Mouse (Mus musculus) forebrain, embryonic 15.5 days (tissue): ENCODE results near the gene Ptch1. TPM values are rescaled to one million over a fixed set of nuclear protein-coding genes. Genes with fewer than 3 reads are reported as not detected.

Experiments used
- ATAC-seq: fragments of 200-750 bp; cut with Nextera tagmentation; replicated peaks from 2 replicates; pipeline ENCODE4 v1.8.0; 2017; ENCODE audit warnings: mild to moderate bottlenecking, moderate TSS enrichment, moderate library complexity
- H3K27ac ChIP-seq: fragments of 300-500 bp; sonication (generic); replicated peaks from 2 replicates; pipeline ENCODE4 v1.5.1; 2015; ENCODE audit warnings: mild to moderate bottlenecking, inconsistent platforms
- H3K27me3 ChIP-seq: fragments of 300-500 bp; sonication (generic); 2 replicates; pipeline ENCODE4 v1.6.1; 2015; ENCODE audit warnings: inconsistent platforms
- H3K36me3 ChIP-seq: fragments of 300-500 bp; sonication (generic); 2 replicates; pipeline ENCODE4 v1.6.1; 2015; ENCODE audit warnings: mild to moderate bottlenecking, inconsistent platforms
- H3K4me1 ChIP-seq: fragments of 300-500 bp; sonication (generic); 2 replicates; pipeline ENCODE4 v1.6.1; 2015; ENCODE audit warnings: inconsistent platforms
- H3K4me2 ChIP-seq: fragments of 300-500 bp; sonication (generic); replicated peaks from 2 replicates; pipeline ENCODE4 v1.6.1; 2015; ENCODE audit warnings: mild to moderate bottlenecking, inconsistent platforms
- H3K4me3 ChIP-seq: fragments of 300-500 bp; sonication (generic); 2 replicates; pipeline ENCODE4 v1.5.1; 2015; ENCODE audit warnings: mild to moderate bottlenecking, inconsistent platforms
- H3K9ac ChIP-seq: fragments of 300-500 bp; sonication (generic); replicated peaks from 2 replicates; pipeline ENCODE4 v1.6.1; 2015; ENCODE audit warnings: mild to moderate bottlenecking, inconsistent platforms
- H3K9me3 ChIP-seq: fragments of 300-500 bp; sonication (generic); 2 replicates; pipeline ENCODE4 v1.6.1; 2016; ENCODE audit warnings: inconsistent platforms
- WGBS: fragments of 180-500 bp; shearing (Covaris S2); methylation state at CpG from one replicate; pipeline ENCODE4 v1.1.7; 2015; ENCODE audit warnings: mixed read lengths; 5-methylcytosine and 5-hydroxymethylcytosine counted together
- polyA plus RNA-seq: library from polyadenylated mRNA; unstranded; fragments of >200 nt; fragmentation: Nextera tagmentation; extraction: Ambion mirVana; gene quantifications from 2 replicates; pipeline ENCODE4 v1.2.1, GENCODE M21; 2015

Gene Ptch1
- polyA plus RNA-seq, 1 experiment from 2014 or later, result 10.2 TPM

GRCm38 (mm10) chr13:63528164-63528675, 45.2 kb downstream of the Ptch1 start:
- 12% methylated on average over 5 of the region's 5 CpGs for WGBS
- H3K4me2 ChIP-seq, result no peak overlapping the region
- 0 out of 2 replicates have a peak, but pooled peaks have one; percentile 6 for ATAC-seq
- H3K4me3 ChIP-seq, result no peak overlapping the region
- H3K9me3 ChIP-seq, result no peaks in the 10 kb centered on the region
- H3K36me3 ChIP-seq, result peaks cover 40% of the 10 kb centered on the region
- H3K4me1 ChIP-seq, result peaks cover 50% of the 10 kb centered on the region
- no peak overlapping the region for H3K9ac ChIP-seq
- H3K27ac ChIP-seq, result 0 out of 2 replicates have a peak overlapping the region, but pooled peaks have one; percentile 1
- H3K27me3 ChIP-seq, result peaks cover 4% of the 10 kb centered on the region; the same call in 1 of the 2 replicates

- Histone ChIP-seq H3K4me3 (no peak overlapping the region), H3K36me3 (peaks cover 24% of the 10 kb centered on the region), H3K9me3 (no peaks in the 10 kb centered on the region), H3K27ac (no peak overlapping the region), H3K4me2 (no peak overlapping the region), H3K27me3 (0 out of 2 replicates have a peak, but pooled peaks cover 7% of the 10 kb centered on the region), H3K9ac (no peak overlapping the region), H3K4me1 (peaks cover 46% of the 10 kb centered on the region)
- WGBS, result 39% methylated on average over 11 of the region's 11 CpGs
- ATAC-seq, result peak; percentile 11; the same call in 1 of the 2 replicates
Measured at GRCm38 (mm10) chr13:63525571-63526197, 47.7 kb downstream of the Ptch1 start.

- Histone ChIP-seq H3K27ac (0 out of 2 replicates have a peak overlapping the region, but pooled peaks have one; percentile 10), H3K27me3 (0 out of 2 replicates have a peak, but pooled peaks cover 7% of the 10 kb centered on the region), H3K4me1 (peaks cover 39% of the 10 kb centered on the region), H3K9ac (no peak overlapping the region), H3K4me2 (no peak overlapping the region), H3K9me3 (no peaks in the 10 kb centered on the region), H3K4me3 (no peak overlapping the region), H3K36me3 (peaks cover 24% of the 10 kb centered on the region)
- WGBS, result 32% methylated on average over 25 of the region's 25 CpGs
- peak; percentile 77 for ATAC-seq
Measured at GRCm38 (mm10) chr13:63524608-63525570, 48.5 kb downstream of the Ptch1 start.

GRCm38 (mm10) chr13:63524061-63524460, 49.3 kb downstream of the Ptch1 start:
- peaks cover 32% of the 10 kb centered on the region for H3K36me3 ChIP-seq
- no peaks in the 10 kb centered on the region for H3K9me3 ChIP-seq
- H3K27ac ChIP-seq, result no peak overlapping the region
- H3K4me1 ChIP-seq, result peaks cover 39% of the 10 kb centered on the region
- 0 out of 2 replicates have a peak, but pooled peaks cover 7% of the 10 kb centered on the region for H3K27me3 ChIP-seq
- no peak overlapping the region for H3K9ac ChIP-seq
- no peak overlapping the region for H3K4me3 ChIP-seq
- WGBS, result 57% methylated on average over 2 of the region's 2 CpGs
- no peak overlapping the region for H3K4me2 ChIP-seq
- ATAC-seq, result no peak

GRCm38 (mm10) chr13:63522832-63523231, 50.6 kb downstream of the Ptch1 start:
- 0 out of 2 replicates have a peak, but pooled peaks cover 7% of the 10 kb centered on the region for H3K27me3 ChIP-seq
- WGBS, result 57% methylated on average over 10 of the region's 10 CpGs
- ATAC-seq, result no peak
- no peak overlapping the region for H3K27ac ChIP-seq
- no peaks in the 10 kb centered on the region for H3K9me3 ChIP-seq
- no peak overlapping the region for H3K9ac ChIP-seq
- H3K36me3 ChIP-seq, result peaks cover 40% of the 10 kb centered on the region
- H3K4me1 ChIP-seq, result peaks cover 28% of the 10 kb centered on the region
- H3K4me3 ChIP-seq, result no peak overlapping the region
- no peak overlapping the region for H3K4me2 ChIP-seq

GRCm38 (mm10) chr13:63520110-63520509, 53.3 kb downstream of the Ptch1 start:
- WGBS, result 90% methylated on average over 6 of the region's 6 CpGs
- H3K27ac ChIP-seq, result no peak overlapping the region
- 0 out of 2 replicates have a peak, but pooled peaks cover 3% of the 10 kb centered on the region for H3K27me3 ChIP-seq
- H3K36me3 ChIP-seq, result peaks cover 41% of the 10 kb centered on the region
- no peak overlapping the region for H3K9ac ChIP-seq
- no peak overlapping the region for H3K4me3 ChIP-seq
- peaks cover 17% of the 10 kb centered on the region for H3K4me1 ChIP-seq
- ATAC-seq, result no peak
- no peak overlapping the region for H3K4me2 ChIP-seq
- no peaks in the 10 kb centered on the region for H3K9me3 ChIP-seq

GRCm38 (mm10) chr13:63516535-63516934, 56.9 kb downstream of the Ptch1 start:
- H3K36me3 ChIP-seq, result peaks cover 30% of the 10 kb centered on the region
- H3K27me3 ChIP-seq, result no peaks in the 10 kb centered on the region
- no peak overlapping the region for H3K9ac ChIP-seq
- WGBS, result 70% methylated on average over 2 of the region's 2 CpGs
- H3K4me1 ChIP-seq, result peaks cover 25% of the 10 kb centered on the region
- H3K27ac ChIP-seq, result no peak overlapping the region
- no peak overlapping the region for H3K4me3 ChIP-seq
- H3K9me3 ChIP-seq, result no peaks in the 10 kb centered on the region
- no peak for ATAC-seq
- H3K4me2 ChIP-seq, result no peak overlapping the region

GRCm38 (mm10) chr13:63515542-63515941, 57.9 kb downstream of the Ptch1 start:
- 0 out of 2 replicates have a peak overlapping the region, but pooled peaks have one; percentile 46 for H3K27ac ChIP-seq
- peaks cover 39% of the 10 kb centered on the region for H3K36me3 ChIP-seq
- peaks cover 25% of the 10 kb centered on the region for H3K4me1 ChIP-seq
- WGBS, result 54% methylated on average over 5 of the region's 5 CpGs
- H3K4me3 ChIP-seq, result no peak overlapping the region
- no peak overlapping the region for H3K9ac ChIP-seq
- no peaks in the 10 kb centered on the region for H3K27me3 ChIP-seq
- no peaks in the 10 kb centered on the region for H3K9me3 ChIP-seq
- no peak for ATAC-seq
- H3K4me2 ChIP-seq, result no peak overlapping the region

GRCm38 (mm10) chr13:63514931-63515360, 58.5 kb downstream of the Ptch1 start:
- H3K4me3 ChIP-seq, result no peak overlapping the region
- peak overlapping the region; percentile 46 for H3K27ac ChIP-seq
- 8% methylated on average over 8 of the region's 8 CpGs for WGBS
- no peak overlapping the region for H3K4me2 ChIP-seq
- peaks cover 38% of the 10 kb centered on the region for H3K36me3 ChIP-seq
- peak; percentile 61; the same call in 1 of the 2 replicates for ATAC-seq
- H3K9ac ChIP-seq, result no peak overlapping the region
- no peaks in the 10 kb centered on the region for H3K27me3 ChIP-seq
- no peaks in the 10 kb centered on the region for H3K9me3 ChIP-seq
- H3K4me1 ChIP-seq, result peaks cover 25% of the 10 kb centered on the region

GRCm38 (mm10) chr13:63513374-63514098, 59.9 kb downstream of the Ptch1 start:
- no peaks in the 10 kb centered on the region for H3K9me3 ChIP-seq
- ATAC-seq, result no peak
- H3K27ac ChIP-seq, result no peak overlapping the region
- H3K9ac ChIP-seq, result no peak overlapping the region
- peaks cover 25% of the 10 kb centered on the region for H3K4me1 ChIP-seq
- no peaks in the 10 kb centered on the region for H3K27me3 ChIP-seq
- peaks cover 32% of the 10 kb centered on the region for H3K36me3 ChIP-seq
- H3K4me2 ChIP-seq, result no peak overlapping the region
- H3K4me3 ChIP-seq, result no peak overlapping the region
- 38% methylated on average over 26 of the region's 26 CpGs for WGBS

GRCm38 (mm10) chr13:63512411-63512810, 61.0 kb downstream of the Ptch1 start:
- 64% methylated on average over 6 of the region's 6 CpGs for WGBS
- Histone ChIP-seq H3K4me1 (peaks cover 25% of the 10 kb centered on the region), H3K4me2 (no peak overlapping the region), H3K4me3 (no peak overlapping the region), H3K27ac (no peak overlapping the region), H3K27me3 (no peaks in the 10 kb centered on the region), H3K9me3 (no peaks in the 10 kb centered on the region), H3K9ac (no peak overlapping the region), H3K36me3 (peaks cover 33% of the 10 kb centered on the region)
- no peak for ATAC-seq
